Mouse (Mus musculus) MEL (cell line): ENCODE data around the gene Slc22a7. TPM values are rescaled to one million over a fixed set of nuclear protein-coding genes. Genes with fewer than 3 reads are reported as not detected.

Experiments
- DNase-seq: peaks from one replicate; pipeline ENCODE4 v3.0.0; 2011; ENCODE audit warnings: low read depth, low spot score
- H3K27ac ChIP-seq: 2 replicates; pipeline ENCODE4 v1.5.1; 2012; ENCODE audit warnings: low read depth, mild to moderate bottlenecking, control low read depth, low read length, moderate library complexity; ENCODE audit not compliant: control insufficient read depth
- H3K27me3 ChIP-seq, 2 experiments: fragments of 150-350 bp in 1 of 2; sonication (generic) in 1 of 2; 2 replicates each; pipeline ENCODE4 v1.6.1; 2012; ENCODE audit warnings: low read length in 2 of 2, mild to moderate bottlenecking in 2 of 2, improper control_type of control experiment in 1 of 2, moderate library complexity in 1 of 2; ENCODE audit not compliant: insufficient read depth in 2 of 2, control insufficient read depth in 1 of 2
- H3K36me3 ChIP-seq, 2 experiments: 2 replicates each; pipeline ENCODE4 v1.6.1; 2012 to 2014; ENCODE audit warnings: low read length in 2 of 2, improper control_type of control experiment in 1 of 2, inconsistent platforms in 1 of 2, mild to moderate bottlenecking in 1 of 2; ENCODE audit not compliant: insufficient read depth in 2 of 2, control insufficient read depth in 1 of 2
- H3K4me1 ChIP-seq, 2 experiments: fragments of 150-350 bp in 1 of 2; sonication (generic) in 1 of 2; 2 replicates each; pipeline ENCODE4 v1.6.1; 2012; ENCODE audit warnings: low read length in 2 of 2, improper control_type of control experiment in 1 of 2, mild to moderate bottlenecking in 1 of 2; ENCODE audit not compliant: insufficient read depth in 2 of 2, control insufficient read depth in 1 of 2
- H3K4me3 ChIP-seq, 2 experiments: fragments of 150-350 bp in 1 of 2; sonication (generic) in 1 of 2; 2 replicates each; pipeline ENCODE4 v1.5.1; 2012; ENCODE audit warnings: low read depth in 2 of 2, low read length in 2 of 2, mild to moderate bottlenecking in 2 of 2, moderate library complexity in 2 of 2, control low read depth in 1 of 2, improper control_type of control experiment in 1 of 2; ENCODE audit not compliant: control insufficient read depth in 1 of 2, insufficient read depth in 1 of 2
- H3K79me2 ChIP-seq: 2 replicates; pipeline ENCODE4 v1.6.1; 2012; ENCODE audit warnings: mild to moderate bottlenecking, low read length, moderate library complexity; ENCODE audit not compliant: control insufficient read depth, poor library complexity, insufficient read depth
- H3K9ac ChIP-seq: 2 replicates; pipeline ENCODE4 v1.6.1; 2012; ENCODE audit warnings: low read depth, mild to moderate bottlenecking, control low read depth, low read length, moderate library complexity; ENCODE audit not compliant: control insufficient read depth, poor library complexity, severe bottlenecking
- H3K9me3 ChIP-seq: fragments of 150-350 bp; sonication (generic); replicated peaks from 2 replicates; pipeline ENCODE4 v1.6.1; 2012; ENCODE audit warnings: mild to moderate bottlenecking, low read length, improper control_type of control experiment, moderate library complexity; ENCODE audit not compliant: insufficient read depth
- ELF1 ChIP-seq: IDR thresholded peaks from 2 replicates; pipeline ENCODE4 v1.6.1; 2014; ENCODE audit warnings: low read depth, mild to moderate bottlenecking, inconsistent platforms, low read length, improper control_type of control experiment, moderate library complexity
- EP300 ChIP-seq, 2 experiments: IDR thresholded peaks; 2 replicates each; pipeline ENCODE4 v1.6.1; 2011; ENCODE audit warnings: improper control_type of control experiment in 2 of 2, low read length in 2 of 2, low read depth in 1 of 2, mild to moderate bottlenecking in 1 of 2
- HCFC1 ChIP-seq: IDR thresholded peaks from 2 replicates; pipeline ENCODE4 v1.6.1; 2012; ENCODE audit warnings: low read depth, mild to moderate bottlenecking, inconsistent platforms, low read length, improper control_type of control experiment, moderate library complexity
- MAX ChIP-seq: IDR thresholded peaks from 2 replicates; pipeline ENCODE4 v1.6.1; 2011; ENCODE audit warnings: low read length, improper control_type of control experiment
- MXI1 ChIP-seq: IDR thresholded peaks from 2 replicates; pipeline ENCODE4 v1.6.1; 2011; ENCODE audit warnings: mild to moderate bottlenecking, low read depth, low read length, improper control_type of control experiment
- MYB ChIP-seq: IDR thresholded peaks from 2 replicates; pipeline ENCODE4 v1.6.1; 2011; ENCODE audit warnings: mild to moderate bottlenecking, low read depth, low read length, improper control_type of control experiment
- NELFE ChIP-seq: IDR thresholded peaks from 2 replicates; pipeline ENCODE4 v1.6.1; 2011; ENCODE audit warnings: low read depth, low read length, improper control_type of control experiment
- POLR2AphosphoS5 ChIP-seq: IDR thresholded peaks from 2 replicates; pipeline ENCODE4 v1.6.1; 2012; ENCODE audit warnings: low read depth, borderline replicate concordance, mild to moderate bottlenecking, inconsistent platforms, low read length, moderate library complexity, mixed read lengths
- USF2 ChIP-seq, 2 experiments: IDR thresholded peaks; 2 replicates each; pipeline ENCODE4 v1.6.1; 2011 to 2012; ENCODE audit warnings: improper control_type of control experiment in 2 of 2, low read length in 2 of 2, borderline replicate concordance in 1 of 2, inconsistent platforms in 1 of 2, low read depth in 1 of 2, mild to moderate bottlenecking in 1 of 2; ENCODE audit not compliant: insufficient read depth in 1 of 2
- ZC3H11A ChIP-seq: IDR thresholded peaks from 2 replicates; pipeline ENCODE4 v1.6.1; 2012; ENCODE audit warnings: low read depth, mild to moderate bottlenecking, inconsistent platforms, low read length, improper control_type of control experiment
- ZKSCAN1 ChIP-seq: IDR thresholded peaks from 2 replicates; pipeline ENCODE4 v1.6.1; 2012; ENCODE audit warnings: low read depth, mild to moderate bottlenecking, inconsistent platforms, low read length, improper control_type of control experiment, moderate library complexity
- polyA plus RNA-seq, 2 experiments: library from polyadenylated mRNA; stranded (reverse) in 1 of 2; unstranded in 1 of 2; fragments of >175 nt in 1 of 2; fragments of >200 nt in 1 of 2; gene quantifications; 2 replicates each; pipeline versions ENCODE4 v1.2.1 to v1.2.4; 2012; ENCODE audit warnings: low replicate concordance in 2 of 2, low read depth in 1 of 2; ENCODE audit not compliant: insufficient read length in 2 of 2, insufficient read depth in 1 of 2, missing spikeins in 1 of 2
- total RNA-seq: library from RNA; depleted of rRNA; stranded (reverse); fragments of 300-350 nt; gene quantifications from 2 replicates; pipeline ENCODE4 v1.2.3, GENCODE M21; 2012; rRNA removed

Slc22a7 gene
- not detected in 2 replicates for total RNA-seq
- polyA plus RNA-seq = not detected

DNA sequence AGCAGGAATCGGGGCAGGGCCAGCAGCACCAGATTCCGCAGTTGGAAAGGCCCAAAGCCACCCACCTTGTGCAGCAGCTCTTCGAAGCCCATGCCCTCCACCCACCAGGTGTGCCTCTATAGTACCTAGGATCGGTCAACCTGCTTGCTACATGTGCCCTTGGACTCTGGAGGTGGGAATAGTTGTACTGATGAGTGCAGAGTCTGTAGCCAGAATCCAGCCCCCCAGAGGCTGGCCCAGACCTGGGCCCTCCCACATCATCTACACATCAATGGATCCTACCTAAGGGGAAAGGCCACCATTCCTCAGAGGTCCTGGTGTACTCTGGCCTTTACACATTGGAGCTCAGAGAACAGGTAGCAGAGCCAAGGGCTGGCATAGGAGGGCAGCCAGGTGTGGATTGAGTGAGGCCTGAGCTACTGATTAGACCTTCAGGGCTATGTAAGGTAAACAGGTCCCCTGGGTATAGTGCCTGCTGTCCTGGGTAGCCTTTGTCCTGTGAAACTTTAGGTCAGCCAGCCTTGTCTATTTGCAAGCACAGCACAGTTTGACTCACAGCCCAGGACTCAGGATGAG is at the start of gene Slc22a7:
Gene Slc22a7, minus strand, starts transcription at position 160 of the 576 bp plus-strand sequence.
- no peak for DNase-seq
- Histone ChIP-seq H3K27ac (no peak within 1 kb of the TSS), H3K36me3 (no peaks in the 10 kb centered on the region), H3K9ac (no peak within 1 kb of the TSS), H3K4me1 (no peaks in the 10 kb centered on the region), H3K79me2 (no peaks in the 10 kb centered on the region), H3K4me3 (no peak within 1 kb of the TSS)
- no peak for TF ChIP-seq POLR2AphosphoS5
- no peak for TF ChIP-seq ELF1
- TF ChIP-seq MYB = no peak
- TF ChIP-seq MAX = no peak
- TF ChIP-seq NELFE = no peak
- TF ChIP-seq EP300 (IDR thresholded peaks at IDR 0.05; ENCODE audit: low read depth in 1 of 2, low read length in 2 of 2) = no peak
- TF ChIP-seq, all 39 proteins: peak for 0
- H3K9me3 ChIP-seq = no peaks in the 10 kb centered on the region
- H3K27me3 ChIP-seq = peaks cover 0 to under 1% of the 10 kb centered on the region in 2 experiments; a peak in 1 of 4 replicates

DNA sequence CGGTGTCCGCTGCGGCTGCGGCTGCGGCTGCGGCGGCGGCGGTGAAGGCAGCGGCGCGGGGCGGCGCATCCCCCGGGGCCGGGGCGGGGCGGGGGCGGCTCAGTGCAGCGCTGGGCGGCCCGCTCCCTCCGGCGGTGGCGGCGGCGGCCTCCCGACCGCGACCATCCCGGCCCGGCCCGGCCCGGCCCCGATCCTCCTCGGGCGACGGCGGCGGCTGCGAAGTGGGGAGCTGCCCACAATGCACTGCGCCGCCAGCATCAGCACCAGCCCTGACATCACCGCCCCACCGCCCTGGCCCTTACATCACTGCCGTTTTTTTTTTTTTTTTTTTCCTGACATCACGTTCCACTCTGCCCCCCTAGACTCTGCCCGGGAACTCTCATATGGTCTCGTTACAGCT is 49.2 kb upstream of the Slc22a7 start, which contains the start of gene Ttbk1:
Gene Ttbk1, minus strand, starts transcription at position 245 of the 400 bp plus-strand sequence.
- H3K9ac ChIP-seq = no peak within 1 kb of the TSS
- no peaks in the 10 kb centered on the region for H3K9me3 ChIP-seq
- no peaks in the 10 kb centered on the region for H3K79me2 ChIP-seq
- no peak for TF ChIP-seq ZC3H11A
- peaks cover 2 to 5% of the 10 kb centered on the region in 2 experiments; a peak in 3 of 4 replicates for H3K27me3 ChIP-seq
- DNase-seq = no peak
- no peak within 1 kb of the TSS for H3K27ac ChIP-seq
- H3K4me1 ChIP-seq = no peaks in the 10 kb centered on the region
- H3K4me3 ChIP-seq = no peak within 1 kb of the TSS
- no peaks in the 10 kb centered on the region for H3K36me3 ChIP-seq

DNA sequence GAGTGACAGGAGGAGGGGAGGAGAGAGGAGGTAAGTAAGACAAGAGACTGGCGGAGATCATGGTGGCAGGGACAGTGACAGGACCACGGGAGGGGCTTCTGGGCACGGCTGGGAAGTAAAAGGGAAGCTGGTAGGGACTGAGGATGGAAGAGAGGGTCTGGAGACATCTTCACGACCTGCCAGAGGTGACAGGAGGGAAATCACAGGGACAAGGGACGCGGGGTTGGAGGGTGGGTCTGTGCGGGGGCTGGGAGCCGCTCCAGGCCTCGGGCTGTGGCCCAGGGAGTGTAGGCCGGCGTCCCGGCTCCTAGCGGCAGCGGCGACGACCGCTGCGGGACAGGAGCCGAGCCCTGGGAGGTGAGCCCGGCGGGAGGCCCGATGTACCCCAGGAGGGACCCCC is 48.7 kb upstream of the Slc22a7 start:
- peaks cover 2 to 5% of the 10 kb centered on the region in 2 experiments; a peak in 3 of 4 replicates for H3K27me3 ChIP-seq
- no peak for DNase-seq
- no peak overlapping the region for H3K4me3 ChIP-seq
- no peak overlapping the region for H3K9ac ChIP-seq
- no peaks in the 10 kb centered on the region for H3K36me3 ChIP-seq
- H3K9me3 ChIP-seq = no peaks in the 10 kb centered on the region
- TF ChIP-seq ZKSCAN1 = no peak
- TF ChIP-seq USF2 (IDR thresholded peaks at IDR 0.05; ENCODE audit: borderline replicate concordance in 1 of 2, insufficient read depth in 1 of 2, low read depth in 1 of 2, low read length in 2 of 2) = no peak
- TF ChIP-seq HCFC1 = no peak
- TF ChIP-seq MXI1 = no peak
- no peaks in the 10 kb centered on the region for H3K79me2 ChIP-seq
- no peaks in the 10 kb centered on the region for H3K4me1 ChIP-seq
- H3K27ac ChIP-seq = no peak overlapping the region
